Mouse (Mus musculus) embryonic facial prominence, embryonic 14.5 days (tissue): ENCODE results near the gene Cobl. TPM values are rescaled to one million over a fixed set of nuclear protein-coding genes. Genes with fewer than 3 reads are reported as not detected.
A peak's percentile ranks its signal among the peaks of the same experiment; 100 is the strongest.

Source experiments
- ATAC-seq: fragments of 200-750 bp; cut with Nextera tagmentation; 2 replicates; pipeline ENCODE4 v1.8.0; 2017; ENCODE audit warnings: low read depth, moderate number of reproducible peaks, moderate TSS enrichment
- DNase-seq: peaks from one replicate; pipeline ENCODE4 v3.0.0-alpha.2; 2015; ENCODE audit warnings: low spot score
- H3K27ac ChIP-seq: fragments of 300-500 bp; sonication (generic); replicated peaks from 2 replicates; pipeline ENCODE4 v1.5.1; 2014; ENCODE audit warnings: low read depth, mild to moderate bottlenecking, low read length, moderate library complexity
- H3K27me3 ChIP-seq: fragments of 300-500 bp; sonication (generic); replicated peaks from 2 replicates; pipeline ENCODE4 v1.6.1; 2014; ENCODE audit warnings: low read length; ENCODE audit not compliant: control insufficient read depth, insufficient read depth
- H3K36me3 ChIP-seq: fragments of 300-500 bp; sonication (generic); 2 replicates; pipeline ENCODE4 v1.6.1; 2014; ENCODE audit warnings: low read length, mixed read lengths; ENCODE audit not compliant: control insufficient read depth, insufficient read depth
- H3K4me1 ChIP-seq: fragments of 300-500 bp; sonication (generic); 2 replicates; pipeline ENCODE4 v1.6.1; 2014; ENCODE audit warnings: antibody characterized with exemption, low read length; ENCODE audit not compliant: control insufficient read depth, insufficient read depth
- H3K4me2 ChIP-seq: fragments of 300-500 bp; sonication (generic); 2 replicates; pipeline ENCODE4 v1.6.1; 2014; ENCODE audit warnings: low read depth, mild to moderate bottlenecking, low read length, moderate library complexity, mixed read lengths
- H3K4me3 ChIP-seq: fragments of 300-500 bp; sonication (generic); 2 replicates; pipeline ENCODE4 v1.5.1; 2014; ENCODE audit warnings: low read depth, mild to moderate bottlenecking, low read length
- H3K9ac ChIP-seq: fragments of 300-500 bp; sonication (generic); 2 replicates; pipeline ENCODE4 v1.6.1; 2014; ENCODE audit warnings: low read depth, mild to moderate bottlenecking, low read length, moderate library complexity, mixed read lengths
- H3K9me3 ChIP-seq: fragments of 300-500 bp; sonication (generic); 2 replicates; pipeline ENCODE4 v1.6.1; 2016; ENCODE audit warnings: low read length; ENCODE audit not compliant: control insufficient read depth
- WGBS: fragments of 180-500 bp; shearing (Covaris S2); extraction: QIAGEN DNeasy Blood & Tissue Kit; methylation state at CpG from one replicate; pipeline ENCODE4 v1.1.7; 2014; 5-methylcytosine and 5-hydroxymethylcytosine counted together
- polyA plus RNA-seq: library from polyadenylated mRNA; unstranded; fragments of >200 nt; fragmentation: Nextera tagmentation; extraction: Ambion mirVana; gene quantifications from 2 replicates; pipeline ENCODE4 v1.2.1, GENCODE M21; 2014

The Cobl gene
- polyA plus RNA-seq, 1 experiment from 2014 or later = 62.0 TPM

DNA sequence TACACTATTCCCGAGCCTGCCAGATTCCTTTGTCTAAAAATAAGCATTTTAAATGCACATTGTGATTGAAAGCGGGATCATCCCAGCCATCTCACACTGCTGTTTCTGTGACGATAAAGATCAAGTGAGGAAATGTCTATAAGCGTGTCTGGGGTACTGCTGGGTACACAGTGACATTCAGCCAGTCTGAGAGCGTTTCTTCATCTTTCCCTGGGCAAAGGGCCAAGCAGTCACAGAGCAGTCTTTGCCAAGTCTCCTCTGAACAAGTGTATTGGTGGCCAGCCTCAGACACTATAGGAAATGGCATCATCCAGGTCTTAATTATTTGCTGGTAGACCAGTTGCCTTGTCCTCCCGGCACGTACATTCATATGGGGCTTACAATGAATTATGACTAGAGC lies 47.9 kb downstream of the Cobl start:
- WGBS = 79% methylated on average over 7 of the region's 7 CpGs

GRCm38 (mm10) chr11:12415329-12415728 lies 49.4 kb downstream of the Cobl start:
- no peaks in the 10 kb centered on the region for H3K36me3 ChIP-seq
- no peak overlapping the region for H3K9ac ChIP-seq
- WGBS = 67% methylated on average over 3 of the region's 3 CpGs
- no peak overlapping the region for H3K27ac ChIP-seq
- no peak overlapping the region for H3K4me3 ChIP-seq
- DNase-seq (no peak), ATAC-seq (no peak)
- no peaks in the 10 kb centered on the region for H3K4me1 ChIP-seq
- H3K27me3 ChIP-seq = no peaks in the 10 kb centered on the region
- no peak overlapping the region for H3K4me2 ChIP-seq
- no peaks in the 10 kb centered on the region for H3K9me3 ChIP-seq

More for the DNA sequence above, 47.9 kb downstream of the Cobl start:
- no peak overlapping the region for H3K4me2 ChIP-seq
- H3K9me3 ChIP-seq = no peaks in the 10 kb centered on the region
- no peaks in the 10 kb centered on the region for H3K27me3 ChIP-seq
- no peak overlapping the region for H3K27ac ChIP-seq
- no peak overlapping the region for H3K4me3 ChIP-seq
- DNase-seq (peak; percentile 41), ATAC-seq (no peak)
- no peaks in the 10 kb centered on the region for H3K4me1 ChIP-seq
- no peak overlapping the region for H3K9ac ChIP-seq
- no peaks in the 10 kb centered on the region for H3K36me3 ChIP-seq

DNA sequence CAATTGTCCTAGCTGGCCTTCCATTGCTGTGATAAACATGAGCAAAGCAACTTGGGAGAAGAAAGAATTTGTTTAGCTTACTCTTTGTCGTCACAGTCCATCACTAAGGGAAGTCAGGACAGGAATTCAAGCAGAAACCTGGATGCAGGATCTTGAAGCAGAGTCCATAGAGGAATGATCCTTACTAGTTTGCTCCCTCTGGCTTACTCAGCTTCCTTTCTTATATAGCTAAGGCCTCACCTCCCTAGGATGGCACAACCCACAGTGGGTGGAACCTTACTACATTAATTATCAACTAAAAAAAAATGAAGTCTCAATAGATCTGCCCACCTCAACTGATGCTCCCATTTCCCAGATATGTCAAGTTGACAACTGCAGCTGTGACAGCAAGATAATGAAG lies 52.8 kb downstream of the Cobl start:
- H3K36me3 ChIP-seq = no peaks in the 10 kb centered on the region
- H3K9ac ChIP-seq = no peak overlapping the region
- no peaks in the 10 kb centered on the region for H3K9me3 ChIP-seq
- no peaks in the 10 kb centered on the region for H3K27me3 ChIP-seq
- no peak for DNase-seq
- no peak overlapping the region for H3K27ac ChIP-seq
- 86% methylated on average over 1 of the region's 1 CpGs for WGBS
- no peak overlapping the region for H3K4me2 ChIP-seq
- H3K4me3 ChIP-seq = no peak overlapping the region
- H3K4me1 ChIP-seq = no peaks in the 10 kb centered on the region
- ATAC-seq = no peak

GRCm38 (mm10) chr11:12411075-12411807 lies 53.5 kb downstream of the Cobl start:
- no peaks in the 10 kb centered on the region for H3K36me3 ChIP-seq
- DNase-seq = no peak
- no peaks in the 10 kb centered on the region for H3K4me1 ChIP-seq
- 82% methylated on average over 4 of the region's 4 CpGs for WGBS
- no peak overlapping the region for H3K4me3 ChIP-seq
- H3K27ac ChIP-seq = no peak overlapping the region
- H3K9me3 ChIP-seq = no peaks in the 10 kb centered on the region
- ATAC-seq = no peak
- no peaks in the 10 kb centered on the region for H3K27me3 ChIP-seq
- no peak overlapping the region for H3K9ac ChIP-seq
- H3K4me2 ChIP-seq = no peak overlapping the region

- Histone ChIP-seq H3K27ac (no peak overlapping the region), H3K9me3 (no peaks in the 10 kb centered on the region), H3K9ac (no peak overlapping the region), H3K4me3 (no peak overlapping the region), H3K4me2 (no peak overlapping the region), H3K27me3 (no peaks in the 10 kb centered on the region), H3K36me3 (no peaks in the 10 kb centered on the region), H3K4me1 (no peaks in the 10 kb centered on the region)
- 82% methylated on average over 4 of the region's 4 CpGs for WGBS
- no peak for ATAC-seq
- no peak for DNase-seq
These were observed 55.3 kb downstream of the Cobl start for GRCm38 (mm10) chr11:12409463-12409862.

DNA sequence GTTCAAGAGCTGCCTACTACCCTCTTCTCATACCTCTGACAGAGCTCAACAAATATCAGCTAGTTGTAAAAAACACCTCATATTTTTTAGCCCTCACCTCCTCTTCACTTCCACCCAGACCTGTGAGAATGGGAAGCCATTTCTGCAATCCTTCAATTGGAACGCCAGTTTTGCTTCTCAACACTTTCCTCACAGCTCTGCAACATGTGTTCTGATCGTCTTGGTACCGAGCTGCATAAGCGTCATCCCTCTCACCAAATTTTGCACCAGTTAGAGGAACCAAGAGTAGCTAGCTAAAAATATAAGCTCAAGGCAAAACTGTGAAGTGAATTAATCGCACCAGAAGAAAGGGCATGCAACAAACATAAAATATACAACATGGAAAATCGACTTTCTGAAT lies 56.9 kb downstream of the Cobl start:
- ATAC-seq = no peak
- H3K27ac ChIP-seq = no peak overlapping the region
- H3K9ac ChIP-seq = no peak overlapping the region
- H3K4me3 ChIP-seq = no peak overlapping the region
- H3K4me1 ChIP-seq = no peaks in the 10 kb centered on the region
- no peaks in the 10 kb centered on the region for H3K27me3 ChIP-seq
- no peak for DNase-seq
- H3K9me3 ChIP-seq = no peaks in the 10 kb centered on the region
- WGBS = 88% methylated on average over 6 of the region's 6 CpGs
- no peaks in the 10 kb centered on the region for H3K36me3 ChIP-seq
- no peak overlapping the region for H3K4me2 ChIP-seq

DNA sequence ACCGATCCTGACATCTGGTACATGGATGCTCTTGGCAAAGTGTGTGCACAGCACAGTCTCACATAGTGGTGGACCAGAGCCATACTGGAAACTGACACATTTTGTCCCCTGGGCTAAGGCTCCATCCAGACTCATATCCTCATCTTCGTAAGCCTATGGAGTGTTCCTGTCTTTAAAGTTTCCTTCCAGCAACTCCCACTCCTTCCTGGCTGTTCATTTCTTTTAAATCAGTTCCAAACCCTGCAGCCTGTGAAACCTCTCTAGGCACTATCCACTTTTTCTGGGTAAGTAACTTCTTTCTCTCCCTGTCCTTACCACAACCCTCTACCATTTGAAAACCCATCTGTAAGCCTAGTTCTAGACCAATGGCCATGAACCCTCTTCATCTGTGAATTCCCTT lies 64.9 kb downstream of the Cobl start:
- no peak for DNase-seq
- 90% methylated on average over 2 of the region's 2 CpGs for whole genome bisulfite sequencing

DNA sequence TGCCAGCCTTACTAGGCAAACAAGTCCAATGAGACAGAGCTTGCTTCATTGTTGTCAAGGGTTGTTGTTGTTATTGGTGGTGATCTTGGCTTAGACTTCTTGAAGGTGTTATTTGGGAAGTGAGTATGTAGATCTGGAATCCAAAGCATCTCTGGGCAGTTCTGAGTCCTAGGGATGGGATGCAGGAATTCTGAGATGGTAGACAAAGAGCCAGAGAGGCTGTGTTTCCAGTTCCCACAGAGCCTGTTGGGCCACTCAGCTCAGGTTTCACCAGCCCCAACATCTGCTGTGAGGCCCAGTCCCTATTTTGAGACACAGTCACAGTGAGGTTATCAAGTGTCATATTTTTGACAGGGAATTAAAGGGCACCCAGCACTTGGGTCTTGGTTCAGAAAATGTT lies 68.6 kb downstream of the Cobl start:
- ATAC-seq = peak; percentile 79; the same call in 1 of the 2 replicates
- peaks cover 3% of the 10 kb centered on the region; the same call in 1 of the 2 replicates for H3K4me1 ChIP-seq

More for the DNA sequence above, 64.9 kb downstream of the Cobl start:
- H3K9ac ChIP-seq = no peak overlapping the region
- H3K27ac ChIP-seq = no peak overlapping the region
- H3K27me3 ChIP-seq = no peaks in the 10 kb centered on the region
- H3K36me3 ChIP-seq = no peaks in the 10 kb centered on the region
- ATAC-seq = no peak
- H3K4me1 ChIP-seq = no peaks in the 10 kb centered on the region; the same call in 1 of the 2 replicates
- no peaks in the 10 kb centered on the region for H3K9me3 ChIP-seq
- H3K4me2 ChIP-seq = no peak overlapping the region
- no peak overlapping the region for H3K4me3 ChIP-seq

DNA sequence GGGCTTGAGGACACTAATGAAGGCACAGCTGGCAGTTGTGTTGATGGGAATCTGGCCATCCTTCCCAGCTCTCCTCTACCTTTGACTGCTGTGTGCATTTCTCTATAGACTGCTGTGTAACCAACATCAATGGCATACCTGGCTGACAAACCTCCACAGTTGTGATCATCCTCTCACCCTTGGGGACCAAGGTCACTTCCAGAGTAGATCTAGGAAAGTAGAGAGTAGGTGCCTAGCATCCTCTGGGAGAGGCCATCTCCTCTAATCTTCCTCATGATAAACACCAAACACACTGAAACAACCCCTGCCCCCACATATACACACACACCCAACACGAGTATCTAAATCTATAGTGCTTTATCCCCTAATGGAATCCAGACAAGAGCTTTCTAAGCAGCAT lies 70.1 kb downstream of the Cobl start:
- Histone ChIP-seq H3K9ac (no peak overlapping the region), H3K4me1 (peaks cover 3% of the 10 kb centered on the region; the same call in 1 of the 2 replicates), H3K4me3 (no peak overlapping the region), H3K4me2 (no peak overlapping the region), H3K9me3 (no peaks in the 10 kb centered on the region), H3K27ac (no peak overlapping the region), H3K27me3 (no peaks in the 10 kb centered on the region), H3K36me3 (no peaks in the 10 kb centered on the region)
- ATAC-seq (no peak), DNase-seq (no peak)
- WGBS = 40% methylated on average over 1 of the region's 1 CpGs

More for the DNA sequence above, 68.6 kb downstream of the Cobl start:
- peak; percentile 49 for DNase-seq
- Histone ChIP-seq H3K36me3 (no peaks in the 10 kb centered on the region), H3K27ac (no peak overlapping the region), H3K27me3 (no peaks in the 10 kb centered on the region), H3K9ac (no peak overlapping the region), H3K4me2 (no peak overlapping the region), H3K4me3 (no peak overlapping the region), H3K9me3 (no peaks in the 10 kb centered on the region)
